Mouse (Mus musculus): ENCODE measurements around the gene Baiap2. TPM values are rescaled to one million over a fixed set of nuclear protein-coding genes. Genes with fewer than 3 reads are reported as not detected.

Gene Baiap2
- polyA plus RNA-seq, 1 experiment from 2014 or later: 15.4 TPM

- TF ChIP-seq CTCF (IDR thresholded peaks at IDR 0.05): no peak
- ChIA-PET CTCF (interaction anchor here (1.8 kb wide), 1 partner anchor 25 kb away, joined by 5 read pairs; no protein-coding TSS in a partner anchor), POLR2A (no interaction called here)
- no peak for ATAC-seq
- in situ Hi-C loops (cut with MboI; ENCODE audit: low pct_unique_long_range_greater_than_20kb): no loop called here
- H3K27me3 ChIP-seq: no peaks in the 10 kb centered on the region
- DNase-seq (ENCODE audit: low read depth, low spot score): no peak
These were observed 23.7 kb downstream of the Baiap2 start for GRCm38 (mm10) chr11:119966294-119966693.

- no peaks in the 10 kb centered on the region for H3K27me3 ChIP-seq
- ATAC-seq: no peak
- CTCF ChIA-PET: interaction anchor here (1.6 to 1.7 kb wide), 2 partner anchors 12 kb away, joined by 4 to 6 read pairs; no protein-coding TSS in a partner anchor
- in situ Hi-C loops (cut with MboI; ENCODE audit: low pct_unique_long_range_greater_than_20kb): no loop called here
- POLR2A ChIA-PET: interaction anchor here (0.6 kb wide), 1 partner anchor 19 kb away, joined by 3 read pairs; no protein-coding TSS in a partner anchor
- no peak for TF ChIP-seq CTCF (IDR thresholded peaks at IDR 0.05)
- no peak for DNase-seq (ENCODE audit: low read depth, low spot score)
These were observed 24.8 kb downstream of the Baiap2 start for GRCm38 (mm10) chr11:119967401-119967800.

GRCm38 (mm10) chr11:119967892-119968291, 25.3 kb downstream of the Baiap2 start:
- POLR2A ChIA-PET: interaction anchor here (0.6 to 0.8 kb wide), 2 partner anchors 8 to 19 kb away, joined by 3 read pairs; no protein-coding TSS in a partner anchor
- no peak for DNase-seq (ENCODE audit: low read depth, low spot score)
- CTCF ChIA-PET: interaction anchor here (1.6 to 1.7 kb wide), 2 partner anchors 11 to 13 kb away, joined by 4 to 6 read pairs; no protein-coding TSS in a partner anchor
- ATAC-seq: no peak
- no peak for TF ChIP-seq CTCF (IDR thresholded peaks at IDR 0.05)
- in situ Hi-C loops (cut with MboI; ENCODE audit: low pct_unique_long_range_greater_than_20kb): no loop called here
- H3K27me3 ChIP-seq: no peaks in the 10 kb centered on the region

- CTCF ChIA-PET: interaction anchor here (1.1 to 1.4 kb wide), 3 partner anchors 10 to 22 kb away, joined by 3 to 4 read pairs (median 3); no protein-coding TSS in a partner anchor
- POLR2A ChIA-PET: no interaction called here
- H3K27me3 ChIP-seq: no peaks in the 10 kb centered on the region
- DNase-seq (ENCODE audit: low read depth, low spot score): no peak
- ATAC-seq: no peak
- TF ChIP-seq CTCF (IDR thresholded peaks at IDR 0.05): no peak
- in situ Hi-C loops (cut with MboI; ENCODE audit: low pct_unique_long_range_greater_than_20kb): no loop called here
These were observed 27.7 kb downstream of the Baiap2 start for GRCm38 (mm10) chr11:119970021-119970851.

- H3K27me3 ChIP-seq: no peaks in the 10 kb centered on the region
- ATAC-seq (no peak), DNase-seq (ENCODE audit: low read depth, low spot score) (no peak)
- POLR2A ChIA-PET: no interaction called here
- CTCF ChIA-PET: no interaction called here
- no peak for TF ChIP-seq CTCF (IDR thresholded peaks at IDR 0.05)
- in situ Hi-C loops (cut with MboI; ENCODE audit: low pct_unique_long_range_greater_than_20kb): no loop called here
These were observed 31.2 kb downstream of the Baiap2 start for GRCm38 (mm10) chr11:119973789-119974188.

- ATAC-seq (peak; percentile 67), DNase-seq (ENCODE audit: low read depth, low spot score) (peak; percentile 56)
- no peak for TF ChIP-seq CTCF (IDR thresholded peaks at IDR 0.05)
- in situ Hi-C loops (cut with MboI; ENCODE audit: low pct_unique_long_range_greater_than_20kb): no loop called here
- no peaks in the 10 kb centered on the region for H3K27me3 ChIP-seq
- ChIA-PET POLR2A (interaction anchor here (0.6 to 1.3 kb wide), 2 partner anchors 12 to 49 kb away, joined by 4 to 5 read pairs; no protein-coding TSS in a partner anchor), CTCF (interaction anchor here (1.9 kb wide), 2 partner anchors 10 to 15 kb away, joined by 5 to 6 read pairs; no protein-coding TSS in a partner anchor)
These were observed 33.4 kb downstream of the Baiap2 start for GRCm38 (mm10) chr11:119975739-119976501.

GRCm38 (mm10) chr11:119978701-119979100, 36.1 kb downstream of the Baiap2 start:
- ChIA-PET POLR2A (no interaction called here), CTCF (interaction anchor here (1.3 to 2.2 kb wide), 4 partner anchors 10 to 45 kb away, joined by 3 to 6 read pairs (median 4); no protein-coding TSS in a partner anchor)
- in situ Hi-C loops (cut with MboI; ENCODE audit: low pct_unique_long_range_greater_than_20kb): no loop called here
- H3K27me3 ChIP-seq: no peaks in the 10 kb centered on the region
- DNase-seq (ENCODE audit: low read depth, low spot score): no peak
- TF ChIP-seq CTCF (IDR thresholded peaks at IDR 0.05): no peak
- no peak for ATAC-seq

GRCm38 (mm10) chr11:119979596-119980385, 37.2 kb downstream of the Baiap2 start:
- ATAC-seq: no peak
- CTCF ChIA-PET: interaction anchor here (1.1 to 2.2 kb wide), 5 partner anchors 9 to 47 kb away, joined by 3 to 6 read pairs (median 4); no protein-coding TSS in a partner anchor
- TF ChIP-seq CTCF (IDR thresholded peaks at IDR 0.05): no peak
- no peak for DNase-seq (ENCODE audit: low read depth, low spot score)
- H3K27me3 ChIP-seq: no peaks in the 10 kb centered on the region
- POLR2A ChIA-PET: no interaction called here
- in situ Hi-C loops (cut with MboI; ENCODE audit: low pct_unique_long_range_greater_than_20kb): no loop called here

- ChIA-PET POLR2A (no interaction called here), CTCF (interaction anchor here (1.4 to 2.2 kb wide), 2 partner anchors 12 to 29 kb away, joined by 3 to 6 read pairs; no protein-coding TSS in a partner anchor)
- ATAC-seq: no peak
- no peaks in the 10 kb centered on the region for H3K27me3 ChIP-seq
- no peak for TF ChIP-seq CTCF (IDR thresholded peaks at IDR 0.05)
- in situ Hi-C loops (cut with MboI; ENCODE audit: low pct_unique_long_range_greater_than_20kb): no loop called here
- no peak for DNase-seq (ENCODE audit: low read depth, low spot score)
These were observed 39.2 kb downstream of the Baiap2 start for GRCm38 (mm10) chr11:119981769-119982168.

GRCm38 (mm10) chr11:119982236-119982635, 39.7 kb downstream of the Baiap2 start:
- POLR2A ChIA-PET: no interaction called here
- no peaks in the 10 kb centered on the region for H3K27me3 ChIP-seq
- CTCF ChIA-PET: interaction anchor here (1.4 to 2.2 kb wide), 3 partner anchors 13 to 30 kb away, joined by 3 to 6 read pairs (median 4); no protein-coding TSS in a partner anchor
- DNase-seq (ENCODE audit: low read depth, low spot score) (no peak), ATAC-seq (no peak)
- in situ Hi-C loops (cut with MboI; ENCODE audit: low pct_unique_long_range_greater_than_20kb): no loop called here
- TF ChIP-seq CTCF (IDR thresholded peaks at IDR 0.05): no peak
